Mouse (Mus musculus): ENCODE results near the gene Lipc.

The Lipc gene

DNA sequence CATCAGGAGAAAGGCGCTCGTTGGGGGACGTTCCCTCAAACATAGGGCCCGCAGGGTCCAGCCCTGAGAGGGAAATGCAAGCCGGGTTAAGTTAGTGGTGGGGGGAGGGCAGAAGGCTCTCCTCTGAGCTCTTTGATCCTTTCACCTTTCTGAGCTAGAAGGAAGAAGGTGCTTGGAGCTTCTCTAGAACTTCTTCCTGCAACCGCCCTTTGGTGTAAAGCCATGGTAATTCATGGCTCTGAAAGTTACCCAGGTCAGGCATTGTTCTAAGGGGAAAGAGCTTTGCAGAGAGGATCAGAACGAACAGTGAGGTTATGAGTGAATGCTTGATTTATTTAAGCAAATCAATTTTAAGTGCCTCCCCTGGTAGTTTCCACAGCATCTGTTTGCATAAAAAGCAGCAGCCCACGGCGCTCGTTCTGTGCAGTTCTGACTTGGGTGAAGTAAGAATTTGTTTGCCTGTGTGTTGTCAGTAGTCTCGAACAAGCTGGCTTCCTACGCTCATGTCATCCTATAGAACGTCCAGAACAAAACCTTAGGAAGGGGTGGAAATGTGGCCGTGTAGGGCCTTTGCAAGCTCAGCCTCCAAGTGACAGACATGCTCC is 135.2 kb downstream of the Lipc start:
- DNase-seq, result no peak

- no peak for DNase-seq
Measured at GRCm38 (mm10) chr9:70812551-70812950, 139.5 kb downstream of the Lipc start.

- DNase-seq, result no peak
Measured at GRCm38 (mm10) chr9:70807714-70808113, 144.3 kb downstream of the Lipc start.

DNA sequence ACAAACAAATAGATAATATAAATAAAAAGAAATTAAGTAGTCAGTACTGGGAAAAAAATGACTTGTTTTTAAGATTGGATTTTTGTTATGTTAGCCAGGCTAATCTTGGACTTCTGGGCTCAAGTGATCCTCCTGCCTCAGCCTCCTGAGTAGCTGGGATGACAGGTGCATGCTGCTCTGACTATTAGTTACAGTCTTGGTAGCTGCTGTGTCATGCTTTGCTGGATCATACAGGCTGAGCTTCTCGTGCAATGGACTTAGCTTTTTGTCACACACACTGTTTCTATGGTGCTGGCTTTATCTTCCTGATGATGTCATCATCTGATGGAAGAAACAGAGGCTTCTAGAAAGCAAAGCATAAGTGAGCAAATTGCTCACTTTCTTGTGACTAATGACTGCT is 146.0 kb downstream of the Lipc start:
- DNase-seq, result no peak

DNA sequence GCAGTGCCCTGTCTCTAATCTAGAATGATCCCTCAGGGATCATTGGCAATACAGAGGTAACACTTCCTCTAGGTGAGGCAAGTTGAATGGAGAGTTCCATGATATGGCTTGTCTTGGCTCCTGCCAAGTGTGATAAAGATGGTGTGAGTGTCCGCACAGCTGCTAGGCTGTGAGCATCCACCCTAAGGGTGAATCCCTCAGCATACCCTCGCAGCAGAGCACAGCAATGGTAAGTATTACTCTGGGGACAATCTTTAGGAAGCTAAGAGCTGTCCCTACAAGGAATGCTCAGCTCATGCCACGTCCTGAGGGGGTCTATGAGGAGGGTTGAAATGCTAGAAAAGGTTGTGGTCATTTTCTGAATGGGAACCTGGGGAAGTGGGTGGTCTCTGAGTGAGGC is 149.2 kb downstream of the Lipc start:
- no peak for DNase-seq

DNA sequence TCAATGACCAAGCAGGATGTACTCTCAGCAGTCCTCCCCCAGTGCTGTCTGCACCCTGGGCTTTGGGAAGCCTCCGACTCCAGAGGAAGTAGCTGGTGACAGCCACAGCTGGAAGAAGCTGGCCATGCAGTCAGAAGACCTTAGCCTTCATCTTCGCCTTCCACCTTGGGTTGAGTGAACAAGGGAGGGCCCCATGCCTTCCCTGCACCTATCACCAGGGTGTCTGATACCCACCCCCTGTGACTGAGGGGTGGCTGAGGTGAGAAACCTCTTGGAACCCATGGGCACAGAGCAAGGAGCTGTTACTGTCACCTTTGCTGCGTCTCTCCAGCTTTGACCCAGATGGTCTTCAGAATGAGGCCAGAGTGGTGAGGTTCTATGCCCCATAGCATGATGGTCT is 150.3 kb downstream of the Lipc start:
- DNase-seq, result no peak

- DNase-seq, result no peak
Measured at GRCm38 (mm10) chr9:70800588-70801315, 151.3 kb downstream of the Lipc start.

- DNase-seq, result no peak
Measured at GRCm38 (mm10) chr9:70795439-70795757, 156.6 kb downstream of the Lipc start.

DNA sequence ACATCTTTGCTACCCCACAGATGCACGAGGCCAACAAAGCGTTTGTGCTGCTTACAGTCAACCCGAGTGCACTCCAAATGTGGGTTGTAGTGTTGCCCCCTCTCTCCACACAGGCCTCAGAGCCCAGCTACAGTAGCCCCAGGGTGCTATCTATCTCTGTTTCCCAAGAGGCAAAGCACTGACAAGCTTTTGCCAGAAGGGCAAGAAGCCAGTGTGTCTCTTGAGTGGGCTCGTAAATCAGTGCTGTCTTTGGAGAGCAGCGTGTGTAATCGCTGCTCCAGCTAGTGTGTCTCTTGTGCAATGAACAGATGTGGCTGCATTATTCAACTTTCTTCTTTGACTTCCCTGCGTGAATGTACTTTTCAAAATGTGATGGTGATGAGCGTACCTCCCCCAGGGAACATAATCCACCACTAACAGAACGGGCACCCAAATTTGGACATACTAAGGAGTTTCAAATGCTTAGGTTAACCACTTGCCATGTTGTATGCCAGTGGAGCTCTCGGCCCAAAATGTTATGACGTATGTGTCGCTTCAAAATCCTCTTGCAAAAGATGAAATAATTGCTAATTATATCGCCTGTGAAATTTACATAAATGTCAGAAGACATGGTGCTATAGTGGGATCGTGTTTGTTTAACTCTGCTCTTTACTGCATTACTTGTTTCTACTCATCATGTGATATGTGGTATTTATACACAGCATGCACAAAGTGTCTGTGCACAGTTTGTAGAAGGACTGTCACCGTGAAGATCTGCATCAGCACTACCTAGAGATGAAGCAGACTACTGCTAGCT is 157.2 kb downstream of the Lipc start:
- no peak for DNase-seq

DNA sequence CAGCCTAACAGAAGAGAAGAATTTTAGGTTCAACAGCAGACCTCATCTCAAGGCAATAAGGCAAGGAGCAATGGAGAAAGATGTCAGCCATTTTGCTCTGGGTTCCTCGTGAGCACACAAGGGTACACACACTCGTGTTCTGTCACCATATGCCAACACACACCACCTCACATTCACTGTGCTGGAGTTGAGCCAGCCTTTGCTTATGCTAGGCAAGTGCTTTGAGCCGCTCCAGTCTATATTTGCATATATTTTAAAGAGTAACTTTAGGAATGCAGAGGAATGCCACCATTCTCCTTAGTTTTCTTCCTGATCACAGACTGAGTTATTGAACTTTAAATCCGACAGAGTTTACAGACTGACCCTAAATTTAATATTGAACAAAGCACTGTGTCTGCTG is 161.4 kb downstream of the Lipc start:
- no peak for DNase-seq

- no peak for DNase-seq
Measured at GRCm38 (mm10) chr9:70788705-70789104, 163.3 kb downstream of the Lipc start.

DNA sequence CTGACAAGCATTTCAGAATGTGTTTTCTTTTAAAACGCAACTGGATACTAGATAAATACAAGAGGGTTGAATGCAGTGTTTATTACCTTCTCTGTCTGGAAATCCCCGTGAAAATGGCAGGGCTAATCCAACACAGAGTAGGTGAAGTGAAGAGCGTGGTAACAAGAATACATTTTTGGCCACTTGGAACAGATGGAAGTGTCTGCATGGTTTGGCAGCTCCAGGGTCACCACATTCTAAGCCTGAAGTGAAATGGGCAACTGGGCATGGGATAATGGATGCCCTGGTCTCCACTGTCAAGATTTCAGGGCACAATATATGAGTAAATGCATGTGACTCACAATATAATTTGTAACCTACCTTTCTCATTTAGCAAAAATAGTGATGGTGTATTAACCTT is 169.8 kb downstream of the Lipc start:
- no peak for DNase-seq

- DNase-seq, result no peak
Measured at GRCm38 (mm10) chr9:70775517-70775916, 176.5 kb downstream of the Lipc start.

- no peak for DNase-seq
Measured at GRCm38 (mm10) chr9:70760974-70761373, 191.1 kb downstream of the Lipc start.

- no peak for DNase-seq
Measured at GRCm38 (mm10) chr9:70751504-70752222, 200.4 kb downstream of the Lipc start.

Data from thymus, postnatal 36 days (tissue).